Mouse (Mus musculus): ENCODE data around the gene Zfp512b. TPM values are rescaled to one million over a fixed set of nuclear protein-coding genes. Genes with fewer than 3 reads are reported as not detected.

Gene Zfp512b
- polyA plus RNA-seq, 1 experiment from 2014 or later: 24.4 TPM

- WGBS: 79% methylated on average over 5 of the region's 5 CpGs
- Histone ChIP-seq H3K9ac (replicated peaks; ENCODE audit: low read length) (peak overlapping the region; percentile 64), H3K36me3 (replicated peaks; ENCODE audit: control insufficient read depth, insufficient read depth, low read depth, low read length) (peaks cover 3% of the 10 kb centered on the region; the same call in 1 of the 2 replicates), H3K9me3 (replicated peaks; ENCODE audit: control insufficient read depth, low read length) (no peaks in the 10 kb centered on the region), H3K4me1 (ENCODE audit: control insufficient read depth, insufficient read depth, low read length) (no peaks in the 10 kb centered on the region), H3K27ac (replicated peaks; ENCODE audit: low read depth, low read length) (no peak overlapping the region), H3K4me2 (ENCODE audit: low read depth, low read length) (peak overlapping the region; percentile 93), H3K4me3 (ENCODE audit: low read depth, low read length) (peak overlapping the region; percentile 70), H3K27me3 (ENCODE audit: control insufficient read depth, insufficient read depth, low read length) (no peaks in the 10 kb centered on the region)
- ATAC-seq (replicated peaks; ENCODE audit: insufficient number of reproducible peaks, low FRiP score, low TSS enrichment, low read depth): no peak
- no peak for DNase-seq (ENCODE audit: low spot score)
These were observed 12.4 kb downstream of the Zfp512b start for GRCm38 (mm10) chr2:181580131-181580772.

GRCm38 (mm10) chr2:181579681-181580080, 12.9 kb downstream of the Zfp512b start:
- H3K36me3 ChIP-seq (replicated peaks; ENCODE audit: control insufficient read depth, insufficient read depth, low read depth, low read length): peaks cover 3% of the 10 kb centered on the region; the same call in 1 of the 2 replicates
- no peak overlapping the region for H3K27ac ChIP-seq (replicated peaks; ENCODE audit: low read depth, low read length)
- H3K27me3 ChIP-seq (ENCODE audit: control insufficient read depth, insufficient read depth, low read length): no peaks in the 10 kb centered on the region
- H3K4me2 ChIP-seq (ENCODE audit: low read depth, low read length): no peak overlapping the region
- H3K4me3 ChIP-seq (ENCODE audit: low read depth, low read length): no peak overlapping the region
- no peaks in the 10 kb centered on the region for H3K4me1 ChIP-seq (ENCODE audit: control insufficient read depth, insufficient read depth, low read length)
- no peak for ATAC-seq (replicated peaks; ENCODE audit: insufficient number of reproducible peaks, low FRiP score, low TSS enrichment, low read depth)
- H3K9me3 ChIP-seq (replicated peaks; ENCODE audit: control insufficient read depth, low read length): no peaks in the 10 kb centered on the region
- no peak overlapping the region for H3K9ac ChIP-seq (replicated peaks; ENCODE audit: low read length)
- DNase-seq (ENCODE audit: low spot score): no peak
- WGBS: 100% methylated on average over 1 of the region's 1 CpGs

- no peak overlapping the region; the same call in 1 of the 2 replicates for H3K9ac ChIP-seq (replicated peaks; ENCODE audit: low read length)
These were observed 13.6 kb downstream of the Zfp512b start for GRCm38 (mm10) chr2:181578790-181579618.

GRCm38 (mm10) chr2:181577981-181578581, 14.5 kb downstream of the Zfp512b start:
- WGBS: 86% methylated on average over 7 of the region's 7 CpGs
- peaks cover 2% of the 10 kb centered on the region for H3K36me3 ChIP-seq (replicated peaks; ENCODE audit: control insufficient read depth, insufficient read depth, low read depth, low read length)
- ATAC-seq (replicated peaks; ENCODE audit: insufficient number of reproducible peaks, low FRiP score, low TSS enrichment, low read depth) (no peak), DNase-seq (ENCODE audit: low spot score) (no peak)
- no peak overlapping the region for H3K27ac ChIP-seq (replicated peaks; ENCODE audit: low read depth, low read length)
- no peak overlapping the region for H3K4me3 ChIP-seq (ENCODE audit: low read depth, low read length)
- no peaks in the 10 kb centered on the region for H3K9me3 ChIP-seq (replicated peaks; ENCODE audit: control insufficient read depth, low read length)
- no peak overlapping the region for H3K4me2 ChIP-seq (ENCODE audit: low read depth, low read length)
- no peaks in the 10 kb centered on the region for H3K27me3 ChIP-seq (ENCODE audit: control insufficient read depth, insufficient read depth, low read length)
- no peaks in the 10 kb centered on the region for H3K4me1 ChIP-seq (ENCODE audit: control insufficient read depth, insufficient read depth, low read length)
- H3K9ac ChIP-seq (replicated peaks; ENCODE audit: low read length): no peak overlapping the region

More at GRCm38 (mm10) chr2:181578790-181579618, 13.6 kb downstream of the Zfp512b start:
- Histone ChIP-seq H3K36me3 (replicated peaks; ENCODE audit: control insufficient read depth, insufficient read depth, low read depth, low read length) (peaks cover 3% of the 10 kb centered on the region; the same call in 1 of the 2 replicates), H3K27me3 (ENCODE audit: control insufficient read depth, insufficient read depth, low read length) (no peaks in the 10 kb centered on the region), H3K4me2 (ENCODE audit: low read depth, low read length) (no peak overlapping the region), H3K9me3 (replicated peaks; ENCODE audit: control insufficient read depth, low read length) (no peaks in the 10 kb centered on the region), H3K4me3 (ENCODE audit: low read depth, low read length) (no peak overlapping the region), H3K4me1 (ENCODE audit: control insufficient read depth, insufficient read depth, low read length) (no peaks in the 10 kb centered on the region), H3K27ac (replicated peaks; ENCODE audit: low read depth, low read length) (no peak overlapping the region)
- DNase-seq (ENCODE audit: low spot score) (no peak), ATAC-seq (replicated peaks; ENCODE audit: insufficient number of reproducible peaks, low FRiP score, low TSS enrichment, low read depth) (no peak)
- 50% methylated on average over 5 of the region's 5 CpGs for WGBS

GRCm38 (mm10) chr2:181577126-181577525, 15.5 kb downstream of the Zfp512b start:
- no peak for ATAC-seq (replicated peaks; ENCODE audit: insufficient number of reproducible peaks, low FRiP score, low TSS enrichment, low read depth)
- no peak for DNase-seq (ENCODE audit: low spot score)
- WGBS: 70% methylated on average over 2 of the region's 2 CpGs
- Histone ChIP-seq H3K9ac (replicated peaks; ENCODE audit: low read length) (no peak overlapping the region), H3K27ac (replicated peaks; ENCODE audit: low read depth, low read length) (no peak overlapping the region), H3K27me3 (ENCODE audit: control insufficient read depth, insufficient read depth, low read length) (no peaks in the 10 kb centered on the region), H3K4me3 (ENCODE audit: low read depth, low read length) (no peak overlapping the region), H3K36me3 (replicated peaks; ENCODE audit: control insufficient read depth, insufficient read depth, low read depth, low read length) (no peaks in the 10 kb centered on the region; the same call in 1 of the 2 replicates), H3K4me2 (ENCODE audit: low read depth, low read length) (no peak overlapping the region), H3K4me1 (ENCODE audit: control insufficient read depth, insufficient read depth, low read length) (no peaks in the 10 kb centered on the region), H3K9me3 (replicated peaks; ENCODE audit: control insufficient read depth, low read length) (no peaks in the 10 kb centered on the region)

- WGBS: 92% methylated on average over 2 of the region's 2 CpGs
- Histone ChIP-seq H3K27ac (replicated peaks; ENCODE audit: low read depth, low read length) (no peak overlapping the region), H3K27me3 (ENCODE audit: control insufficient read depth, insufficient read depth, low read length) (no peaks in the 10 kb centered on the region), H3K9me3 (replicated peaks; ENCODE audit: control insufficient read depth, low read length) (no peaks in the 10 kb centered on the region), H3K9ac (replicated peaks; ENCODE audit: low read length) (no peak overlapping the region), H3K4me2 (ENCODE audit: low read depth, low read length) (no peak overlapping the region), H3K36me3 (replicated peaks; ENCODE audit: control insufficient read depth, insufficient read depth, low read depth, low read length) (no peaks in the 10 kb centered on the region; the same call in 1 of the 2 replicates), H3K4me1 (ENCODE audit: control insufficient read depth, insufficient read depth, low read length) (no peaks in the 10 kb centered on the region), H3K4me3 (ENCODE audit: low read depth, low read length) (no peak overlapping the region)
- DNase-seq (ENCODE audit: low spot score) (no peak), ATAC-seq (replicated peaks; ENCODE audit: insufficient number of reproducible peaks, low FRiP score, low TSS enrichment, low read depth) (no peak)
These were observed 16.0 kb downstream of the Zfp512b start for GRCm38 (mm10) chr2:181576613-181577012.

- ATAC-seq (replicated peaks; ENCODE audit: insufficient number of reproducible peaks, low FRiP score, low TSS enrichment, low read depth) (no peak), DNase-seq (ENCODE audit: low spot score) (no peak)
- Histone ChIP-seq H3K4me2 (ENCODE audit: low read depth, low read length) (no peak overlapping the region), H3K9me3 (replicated peaks; ENCODE audit: control insufficient read depth, low read length) (no peaks in the 10 kb centered on the region), H3K27ac (replicated peaks; ENCODE audit: low read depth, low read length) (no peak overlapping the region), H3K36me3 (replicated peaks; ENCODE audit: control insufficient read depth, insufficient read depth, low read depth, low read length) (no peaks in the 10 kb centered on the region; the same call in 1 of the 2 replicates), H3K27me3 (ENCODE audit: control insufficient read depth, insufficient read depth, low read length) (no peaks in the 10 kb centered on the region), H3K4me1 (ENCODE audit: control insufficient read depth, insufficient read depth, low read length) (no peaks in the 10 kb centered on the region), H3K4me3 (ENCODE audit: low read depth, low read length) (no peak overlapping the region), H3K9ac (replicated peaks; ENCODE audit: low read length) (no peak overlapping the region)
- 93% methylated on average over 7 of the region's 7 CpGs for WGBS
These were observed 17.6 kb downstream of the Zfp512b start for GRCm38 (mm10) chr2:181574921-181575545.
